In the genomic region with DNA sequence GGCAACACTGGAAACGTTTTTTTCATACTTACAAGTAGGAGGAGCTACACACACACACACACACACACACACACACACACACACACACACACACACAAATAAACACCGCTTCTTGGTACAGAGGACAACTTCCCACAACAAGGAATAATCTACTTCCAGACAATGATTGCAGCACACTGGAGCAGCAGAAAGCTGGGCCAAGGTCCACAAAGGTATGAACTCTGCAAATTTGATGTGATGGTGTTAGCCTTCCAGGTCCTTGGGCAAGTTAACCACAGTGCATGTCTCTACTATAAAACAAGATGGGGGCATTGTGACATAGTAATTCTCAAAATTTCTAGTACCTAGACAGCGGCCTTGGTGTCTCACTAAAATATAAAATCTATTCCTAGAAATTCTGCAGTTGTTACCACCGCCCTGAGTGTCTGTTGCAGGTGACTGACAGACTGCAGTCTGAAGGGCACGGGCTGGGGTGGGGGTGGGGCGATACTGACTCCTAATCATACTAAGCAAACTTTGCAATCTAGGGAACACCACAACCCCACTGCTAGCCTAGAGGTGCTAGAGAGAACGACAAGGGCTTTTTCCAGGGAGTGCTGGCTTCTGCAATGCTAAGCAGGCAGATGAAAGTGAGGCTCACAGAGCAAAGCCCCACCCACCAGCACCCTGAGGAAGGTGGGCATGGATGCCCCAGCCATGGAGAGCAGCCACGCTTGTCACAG, we compare ENCODE assay signal across 10 mouse cellular contexts.
DNase-seq lines count a peak whose midpoint lies in the region; ATAC-seq and TF ChIP-seq lines count a peak whose summit lies in the region.
"Had no signal": no experiment of that assay in that cellular context is flagged by ENCODE, and none has a peak within 500 bp of the region (broad histone marks: within the 10 kb centered on the region; RNA-seq: fewer than 3 reads in every experiment).

No protein-coding gene starts in this region.

- H3K4me2 ChIP-seq in forebrain, embryonic 13.5 days: no peak overlapping the region
- H3K4me2 ChIP-seq in forebrain, embryonic 11.5 days (ENCODE audit: low read depth, low read length, severe bottlenecking): no peak overlapping the region
- H3K4me2 ChIP-seq in kidney, postnatal 0 days (ENCODE audit: low read length): no peak overlapping the region
- H3K4me2 ChIP-seq in intestine, embryonic 15.5 days (replicated peaks): peak overlapping the region; percentile 7; the same call in 1 of the 2 replicates
- no peak overlapping the region for H3K4me2 ChIP-seq in midbrain, embryonic 16.5 days (ENCODE audit: low read length)

- no peaks in the 10 kb centered on the region for H3K36me3 ChIP-seq in forebrain, embryonic 13.5 days (ENCODE audit: poor library complexity, severe bottlenecking)
- no peaks in the 10 kb centered on the region for H3K36me3 ChIP-seq in forebrain, embryonic 11.5 days (ENCODE audit: control insufficient read depth, insufficient read depth, low read length)
- H3K36me3 ChIP-seq in kidney, postnatal 0 days (ENCODE audit: insufficient read depth, low read length): no peaks in the 10 kb centered on the region
- no peaks in the 10 kb centered on the region for H3K36me3 ChIP-seq in intestine, embryonic 15.5 days
- no peaks in the 10 kb centered on the region for H3K36me3 ChIP-seq in midbrain, embryonic 16.5 days (ENCODE audit: control insufficient read depth, insufficient read depth, low read length)
- H3K36me3 ChIP-seq in limb, embryonic 10.5 days: no peaks in the 10 kb centered on the region

- no peak overlapping the region for H3K9ac ChIP-seq in forebrain, embryonic 13.5 days
- H3K9ac ChIP-seq in forebrain, embryonic 11.5 days (ENCODE audit: low read length): no peak overlapping the region
- H3K9ac ChIP-seq in kidney, postnatal 0 days (ENCODE audit: low read depth, low read length): no peak overlapping the region
- no peak overlapping the region for H3K9ac ChIP-seq in intestine, embryonic 15.5 days
- H3K9ac ChIP-seq in midbrain, embryonic 16.5 days (ENCODE audit: low read depth, low read length): no peak overlapping the region

- no peaks in the 10 kb centered on the region for H3K27me3 ChIP-seq in forebrain, embryonic 13.5 days
- H3K27me3 ChIP-seq in forebrain, embryonic 11.5 days (ENCODE audit: control insufficient read depth, insufficient read depth, low read length): no peaks in the 10 kb centered on the region
- no peaks in the 10 kb centered on the region for H3K27me3 ChIP-seq in kidney, postnatal 0 days (ENCODE audit: insufficient read depth, low read length)
- H3K27me3 ChIP-seq in intestine, embryonic 15.5 days (replicated peaks): no peaks in the 10 kb centered on the region
- H3K27me3 ChIP-seq in midbrain, embryonic 16.5 days (ENCODE audit: control insufficient read depth, insufficient read depth, low read depth, low read length): no peaks in the 10 kb centered on the region
- H3K27me3 ChIP-seq in limb, embryonic 10.5 days (ENCODE audit: low read depth, poor library complexity, severe bottlenecking): no peaks in the 10 kb centered on the region

- no peak overlapping the region for H3K4me3 ChIP-seq in forebrain, embryonic 13.5 days
- no peak overlapping the region for H3K4me3 ChIP-seq in forebrain, embryonic 11.5 days (ENCODE audit: low read depth, low read length)
- no peak overlapping the region for H3K4me3 ChIP-seq in kidney, postnatal 0 days (replicated peaks; ENCODE audit: low read depth, low read length)
- H3K4me3 ChIP-seq in intestine, embryonic 15.5 days (replicated peaks): no peak overlapping the region
- H3K4me3 ChIP-seq in midbrain, embryonic 16.5 days (ENCODE audit: low read depth, low read length): no peak overlapping the region
- H3K4me3 ChIP-seq in limb, embryonic 10.5 days: no peak overlapping the region

- peaks cover 41% of the 10 kb centered on the region for H3K4me1 ChIP-seq in forebrain, embryonic 13.5 days
- peaks cover 9% of the 10 kb centered on the region; the same call in 1 of the 2 replicates for H3K4me1 ChIP-seq in forebrain, embryonic 11.5 days (replicated peaks; ENCODE audit: control insufficient read depth, insufficient read depth, low read length)
- H3K4me1 ChIP-seq in kidney, postnatal 0 days (replicated peaks; ENCODE audit: insufficient read depth, low read length): peaks cover 10% of the 10 kb centered on the region
- peaks cover 33% of the 10 kb centered on the region for H3K4me1 ChIP-seq in intestine, embryonic 15.5 days (replicated peaks)
- H3K4me1 ChIP-seq in midbrain, embryonic 16.5 days (ENCODE audit: control insufficient read depth, insufficient read depth, low read length): peaks cover 10% of the 10 kb centered on the region
- H3K4me1 ChIP-seq in limb, embryonic 10.5 days: peaks cover 18% of the 10 kb centered on the region

- no peak for TF ChIP-seq CTCF in kidney, postnatal 0 days (IDR thresholded peaks at IDR 0.05; ENCODE audit: low read depth)

- intact Hi-C loops in left cerebral cortex, postnatal 10 days (cut with DNase I): no loop called here

- no peak for DNase-seq in forebrain, embryonic 11.5 days (ENCODE audit: low spot score)
- DNase-seq in kidney, postnatal 0 days (ENCODE audit: low spot score): no peak
- DNase-seq in kidney, adult 8-10 months: no peak
- no peak for DNase-seq in limb, embryonic 10.5 days (ENCODE audit: low spot score)
- no peak for DNase-seq in left cerebral cortex, postnatal 10 days (ENCODE audit: extremely low spot score in 1 of 2, low spot score in 2 of 2)
- DNase-seq: B cell, adult 2 months; gastrocnemius, postnatal 10 days had no signal

- ATAC-seq in forebrain, embryonic 13.5 days: 0 out of 2 replicates have a peak, but pooled peaks have one; percentile 48
- ATAC-seq in forebrain, embryonic 11.5 days (replicated peaks; ENCODE audit: low FRiP score): no peak
- 0 out of 2 replicates have a peak, but pooled peaks have one; percentile 7 for ATAC-seq in kidney, postnatal 0 days (replicated peaks; ENCODE audit: low FRiP score, low read depth)
- peak; percentile 88 for ATAC-seq in intestine, embryonic 15.5 days
- peak; percentile 33; the same call in 1 of the 2 replicates for ATAC-seq in midbrain, embryonic 16.5 days

- 55% methylated on average over 8 of the region's 8 CpGs for WGBS in forebrain, embryonic 13.5 days
- whole genome bisulfite sequencing in forebrain, embryonic 11.5 days: 64% methylated on average over 8 of the region's 8 CpGs
- 55% methylated on average over 8 of the region's 8 CpGs for WGBS in kidney, postnatal 0 days
- 47% methylated on average over 8 of the region's 8 CpGs for WGBS in intestine, embryonic 15.5 days
- WGBS in midbrain, embryonic 16.5 days: 54% methylated on average over 8 of the region's 8 CpGs
- WGBS in limb, embryonic 10.5 days: 60% methylated on average over 8 of the region's 8 CpGs

- no peak overlapping the region for H3K27ac ChIP-seq in forebrain, embryonic 13.5 days
- no peak overlapping the region for H3K27ac ChIP-seq in forebrain, embryonic 11.5 days (ENCODE audit: low read depth, low read length)
- no peak overlapping the region for H3K27ac ChIP-seq in kidney, postnatal 0 days
- peak overlapping the region; percentile 70 for H3K27ac ChIP-seq in intestine, embryonic 15.5 days
- no peak overlapping the region for H3K27ac ChIP-seq in midbrain, embryonic 16.5 days (ENCODE audit: low read length)
- no peak overlapping the region for H3K27ac ChIP-seq in limb, embryonic 10.5 days

- no peaks in the 10 kb centered on the region for H3K9me3 ChIP-seq in forebrain, embryonic 13.5 days (replicated peaks)
- H3K9me3 ChIP-seq in forebrain, embryonic 11.5 days (ENCODE audit: control insufficient read depth, low read length): no peaks in the 10 kb centered on the region
- no peaks in the 10 kb centered on the region for H3K9me3 ChIP-seq in kidney, postnatal 0 days (replicated peaks; ENCODE audit: low read length)
- no peaks in the 10 kb centered on the region for H3K9me3 ChIP-seq in intestine, embryonic 15.5 days
- no peaks in the 10 kb centered on the region for H3K9me3 ChIP-seq in midbrain, embryonic 16.5 days (replicated peaks; ENCODE audit: control insufficient read depth, low read length, poor library complexity, severe bottlenecking)
- H3K9me3 ChIP-seq in limb, embryonic 10.5 days (replicated peaks): no peaks in the 10 kb centered on the region
